Comparison of ENCODE assay signal across 8 mouse cellular contexts in the genomic region with DNA sequence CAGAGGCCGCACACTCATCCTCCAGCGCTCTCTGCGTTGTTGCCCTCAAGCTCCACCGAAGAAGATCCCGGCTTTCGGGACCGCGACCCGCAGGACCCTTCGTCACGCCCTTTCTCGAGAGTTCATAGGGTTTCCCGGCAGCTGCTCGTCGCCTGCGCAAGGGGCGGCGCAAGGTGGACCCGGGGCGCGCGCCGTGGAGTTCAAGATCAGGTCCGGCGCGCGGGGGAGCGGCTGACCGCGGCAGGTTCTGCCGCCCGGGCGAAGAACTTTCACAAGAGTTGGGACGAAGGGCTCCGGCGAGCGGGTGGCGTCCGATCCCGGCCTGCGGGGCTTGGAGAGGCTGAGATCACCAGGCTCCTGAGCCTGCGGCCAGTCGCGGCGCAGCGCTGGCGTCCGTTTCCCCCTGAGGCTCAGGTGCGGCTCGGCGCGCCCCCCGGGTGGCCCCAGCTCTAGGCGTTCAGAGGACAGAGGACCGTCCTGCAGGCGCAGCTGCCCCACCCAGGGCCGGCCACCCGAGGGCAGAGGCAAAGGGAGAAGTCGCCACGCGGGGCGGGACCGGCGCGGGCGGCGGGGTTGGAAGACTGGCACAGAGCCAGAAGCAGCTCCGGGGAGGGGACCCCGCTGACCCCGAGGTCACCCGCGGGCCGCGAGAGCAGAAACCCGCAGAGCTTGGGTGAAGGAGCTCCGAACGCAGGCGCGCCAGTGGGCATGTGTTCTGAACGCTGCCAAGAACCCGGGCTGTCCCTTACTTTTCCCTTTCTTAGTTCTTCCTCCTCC. TPM values are rescaled to one million over a fixed set of nuclear protein-coding genes. Genes with fewer than 3 reads are reported as not detected.
DNase-seq lines count a peak whose midpoint lies in the region; ATAC-seq lines count a peak whose summit lies in the region.

A gene (minus strand): TSS at position 719 of the 777 bp plus-strand sequence.

- no peak within 1 kb of the TSS for H3K27ac ChIP-seq in forebrain, embryonic 15.5 days (replicated peaks)
- no peak within 1 kb of the TSS for H3K27ac ChIP-seq in limb, embryonic 11.5 days (replicated peaks; ENCODE audit: low read depth, low read length)

- peak within 1 kb of the TSS; percentile 56 for H3K4me3 ChIP-seq in forebrain, embryonic 15.5 days
- peak within 1 kb of the TSS; percentile 72 for H3K4me3 ChIP-seq in limb, embryonic 11.5 days (ENCODE audit: low read depth, low read length)

- ATAC-seq in forebrain, embryonic 15.5 days (replicated peaks), result peak; percentile 74
- peak; percentile 19 to 39; a peak in 3 of 4 replicates for ATAC-seq in hematopoietic stem cell, adult 5-6 weeks (replicated peaks in 1 of 2; ENCODE audit: insufficient read depth in 1 of 2, low FRiP score in 2 of 2, low TSS enrichment in 1 of 2, low read depth in 1 of 2, poor library complexity in 2 of 2, severe bottlenecking in 2 of 2)
- peak; percentile 68; the same call in 1 of the 2 replicates for ATAC-seq in limb, embryonic 11.5 days (ENCODE audit: insufficient number of reproducible peaks, low FRiP score, low TSS enrichment, low read depth)

- H3K4me2 ChIP-seq in forebrain, embryonic 15.5 days (replicated peaks), result peak within 1 kb of the TSS; percentile 100
- peak within 1 kb of the TSS; percentile 98 for H3K4me2 ChIP-seq in limb, embryonic 11.5 days (ENCODE audit: low read depth, severe bottlenecking)

- no peaks in the 10 kb centered on the region for H3K36me3 ChIP-seq in forebrain, embryonic 15.5 days
- H3K36me3 ChIP-seq in limb, embryonic 11.5 days (ENCODE audit: control insufficient read depth, insufficient read depth, low read length), result no peaks in the 10 kb centered on the region

- peaks cover 9% of the 10 kb centered on the region for H3K4me1 ChIP-seq in forebrain, embryonic 15.5 days
- no peaks in the 10 kb centered on the region for H3K4me1 ChIP-seq in limb, embryonic 11.5 days (ENCODE audit: control insufficient read depth, insufficient read depth, low read length)

- H3K9ac ChIP-seq in forebrain, embryonic 15.5 days (replicated peaks), result peak within 1 kb of the TSS; percentile 47
- H3K9ac ChIP-seq in limb, embryonic 11.5 days (ENCODE audit: low read length), result peak within 1 kb of the TSS; percentile 22

- H3K9me3 ChIP-seq in forebrain, embryonic 15.5 days, result no peaks in the 10 kb centered on the region
- H3K9me3 ChIP-seq in limb, embryonic 11.5 days (ENCODE audit: control insufficient read depth, low read length), result no peaks in the 10 kb centered on the region

- H3K27me3 ChIP-seq in forebrain, embryonic 15.5 days, result 0 out of 2 replicates have a peak, but pooled peaks cover 3% of the 10 kb centered on the region
- peaks cover 11% of the 10 kb centered on the region for H3K27me3 ChIP-seq in limb, embryonic 11.5 days (ENCODE audit: control insufficient read depth, insufficient read depth, low read length)

- under 1% methylated on average over 81 of the region's 81 CpGs for WGBS in forebrain, embryonic 15.5 days
- WGBS in limb, embryonic 11.5 days, result under 1% methylated on average over 77 of the region's 81 CpGs

- DNase-seq in ES-CJ7 (ENCODE audit: low read depth, low spot score), result peak; percentile 34
- peak; percentile 36 to 58 for DNase-seq in adrenal gland, postnatal 36 days
- peak; percentile 67 for DNase-seq in limb, embryonic 11.5 days (ENCODE audit: low spot score)
- DNase-seq in mesoderm, embryonic 11.5 days (ENCODE audit: low read depth, low spot score), result peak; percentile 48
- peak; percentile 22 to 70 for DNase-seq in spleen, postnatal 4 days (ENCODE audit: low spot score in 2 of 2)
- DNase-seq in frontal cortex, postnatal 36 days (ENCODE audit: low spot score in 2 of 2), result no peak

RNA-seq across cellular contexts. Expression of the gene that starts here (rescaled TPM):
- total RNA-seq in adrenal gland, postnatal 36 days (2021), result 1 to 10 TPM; 1.4 to 1.5 TPM
- 0.50 and 0.89 TPM in 2 replicates for polyA plus RNA-seq in forebrain, embryonic 15.5 days (2015; fragmentation: Nextera tagmentation; extraction: Ambion mirVana)
- 0.35 and 0.44 TPM in 2 replicates for total RNA-seq in hematopoietic stem cell, adult 5-6 weeks (2017)
- polyA plus RNA-seq in limb, embryonic 11.5 days (2014; fragmentation: Nextera tagmentation; extraction: Ambion mirVana), result 1.1 and 1.6 TPM in 2 replicates

Comparison
In these comparisons a context has a peak if more than half of its experiments do, and no peak if none do; other contexts are left out.
1. Peak in ATAC-seq, H3K4me3 ChIP-seq, H3K9ac ChIP-seq and H3K4me2 ChIP-seq in forebrain, embryonic 15.5 days; RNA of the gene not detected or under 1 TPM.
2. Peak in ATAC-seq in hematopoietic stem cell, adult 5-6 weeks; RNA of the gene not detected or under 1 TPM.
3. DNase-seq: peak in ES-CJ7 (single experiment), adrenal gland, postnatal 36 days (2 of 2), limb, embryonic 11.5 days (single experiment), mesoderm, embryonic 11.5 days (single experiment) and spleen, postnatal 4 days (2 of 2); none in frontal cortex, postnatal 36 days (0 of 2).
4. Peak in every context shown above with its lines, with median percentiles within 50 percentile points of each other: ATAC-seq.